Mouse (Mus musculus): Measurements from ENCODE around the gene Acnat1. TPM values are rescaled to one million over a fixed set of nuclear protein-coding genes. Genes with fewer than 3 reads are reported as not detected.

Gene Acnat1
- 0.11 TPM in 1 of 2 replicates, not detected in the other for polyA plus RNA-seq (2015; fragmentation: Nextera tagmentation; extraction: Ambion mirVana)

DNA sequence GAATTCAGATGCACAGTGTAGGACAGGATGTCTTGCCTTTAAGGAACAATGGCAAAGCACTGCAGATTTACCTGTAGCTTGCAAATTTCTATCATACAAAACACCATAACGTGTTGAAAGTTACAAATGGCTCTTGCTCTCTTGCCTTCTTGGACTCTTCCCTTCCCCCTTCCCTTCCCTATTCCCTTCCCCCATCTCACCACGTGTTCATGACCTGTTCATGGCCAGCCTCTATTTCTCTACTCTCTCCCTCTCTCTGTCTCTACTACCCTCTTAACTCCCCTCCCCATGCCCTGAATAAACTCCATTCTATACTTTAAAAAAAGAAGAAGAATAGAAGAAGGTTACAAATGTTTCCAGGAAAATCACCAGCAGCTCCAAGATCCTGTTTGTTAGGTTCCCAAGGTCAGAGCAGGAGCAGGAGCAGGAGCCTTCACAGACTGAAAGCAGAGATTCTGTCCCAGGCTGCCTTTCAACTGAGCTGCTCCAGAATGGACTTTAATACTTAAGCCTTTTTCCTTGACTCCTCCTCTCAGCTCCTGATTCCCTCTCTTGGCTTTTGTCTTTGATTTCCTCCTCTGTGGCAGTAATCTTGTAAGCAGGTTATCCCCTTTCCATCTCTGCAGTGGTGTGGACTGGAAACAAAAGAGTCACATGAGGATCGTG lies at the start of gene Acnat1:
TSS of gene Acnat1 (minus strand) at position 478 of the 666 bp plus-strand sequence.

DNA sequence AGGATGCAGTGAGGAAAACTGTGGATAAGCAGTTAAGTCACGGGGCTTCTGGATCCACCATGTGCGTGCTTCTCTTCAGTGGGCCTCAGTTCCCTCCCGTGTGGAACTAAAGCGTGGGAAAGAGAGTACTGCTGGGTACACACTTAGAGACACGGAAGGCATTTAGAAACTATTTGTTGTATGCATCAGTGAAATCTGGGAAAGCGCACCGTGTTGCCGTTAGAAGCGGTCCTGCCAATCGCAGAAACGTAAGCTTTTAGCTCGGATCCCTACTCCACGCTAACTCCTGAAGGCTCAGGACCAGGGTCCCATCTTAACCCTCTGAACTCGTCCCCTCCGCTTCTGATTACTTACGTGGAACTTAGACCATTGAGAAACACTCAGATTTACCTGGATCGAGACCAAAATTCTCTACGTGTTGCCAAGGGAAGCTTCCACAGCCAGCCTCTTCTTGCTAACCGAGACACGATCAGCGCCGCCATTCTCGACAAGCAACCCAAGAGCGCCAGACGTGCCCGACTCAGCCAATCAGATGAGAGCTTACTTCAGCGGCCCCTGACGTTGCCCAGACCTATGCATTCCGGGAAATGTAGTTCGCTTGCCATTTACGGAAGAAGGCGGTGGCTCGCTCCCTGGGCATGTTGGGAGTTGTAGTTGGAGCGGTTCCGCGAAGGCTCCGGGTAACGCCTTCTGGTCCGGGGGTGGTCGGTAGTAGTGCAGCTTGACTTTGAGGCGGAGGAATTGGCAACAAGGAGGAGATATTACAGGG lies 47.0 kb upstream of the Acnat1 start, which contains the start of the genes Mrpl50 and Zfp189:
TSS of gene Mrpl50 (minus strand) at position 522 of the 769 bp plus-strand sequence.
TSS of gene Zfp189 (plus strand) at position 605 of the 769 bp plus-strand sequence.

DNA sequence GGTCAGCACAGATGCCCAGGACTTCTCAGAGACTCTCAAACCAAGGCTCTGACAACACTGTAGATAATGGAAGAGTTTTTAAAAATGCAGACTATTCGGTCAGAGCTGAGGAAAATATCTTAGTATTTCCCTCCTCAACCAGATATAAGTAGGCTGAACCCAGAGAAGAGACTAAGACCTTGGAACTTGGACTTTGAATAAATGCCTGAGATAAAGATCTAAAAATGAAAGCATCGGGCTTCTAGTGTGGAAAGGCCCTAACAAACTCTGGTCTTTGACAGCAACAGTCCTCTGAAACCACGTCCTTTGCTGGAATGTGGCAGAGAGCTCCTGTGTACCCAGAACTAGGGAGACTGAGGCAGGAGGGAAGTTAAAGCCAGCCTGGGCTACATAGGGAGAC lies 32.7 kb upstream of the Acnat1 start, which contains the start of gene Baat:
TSS of gene Baat (minus strand) at position 172 of the 400 bp plus-strand sequence.

GRCm38 (mm10) chr4:49407957-49408356 lies 65.8 kb downstream of the Acnat1 start, which contains the start of gene Acnat2:
Gene Acnat2, minus strand, starts transcription at chr4:49408151.

Other genes starting within 250 kb of the Acnat1 start
- gene Acnat2, start 65.8 kb downstream of the Acnat1 start, polyA plus RNA-seq (2015; fragmentation: Nextera tagmentation; extraction: Ambion mirVana): 0.25 and 0.76 TPM in 2 replicates
- 0.23 and 0.43 TPM in 2 replicates for gene Baat, start 32.6 kb upstream of the Acnat1 start, polyA plus RNA-seq (2015; fragmentation: Nextera tagmentation; extraction: Ambion mirVana)
- gene Mrpl50, start 47.2 kb upstream of the Acnat1 start, polyA plus RNA-seq (2015; fragmentation: Nextera tagmentation; extraction: Ambion mirVana): 73.7 and 75.0 TPM in 2 replicates
- gene Zfp189, start 47.3 kb upstream of the Acnat1 start, polyA plus RNA-seq (2015; fragmentation: Nextera tagmentation; extraction: Ambion mirVana): 5.5 and 5.9 TPM in 2 replicates
- 70.7 and 104 TPM in 2 replicates for gene Aldob, start 75.6 kb upstream of the Acnat1 start, polyA plus RNA-seq (2015; fragmentation: Nextera tagmentation; extraction: Ambion mirVana)
- 17.5 and 22.1 TPM in 2 replicates for gene Tmem246, start 124.0 kb upstream of the Acnat1 start, polyA plus RNA-seq (2015; fragmentation: Nextera tagmentation; extraction: Ambion mirVana)
- gene Rnf20, start 158.1 kb upstream of the Acnat1 start, polyA plus RNA-seq (2015; fragmentation: Nextera tagmentation; extraction: Ambion mirVana): 20.1 and 20.3 TPM in 2 replicates
- gene Ppp3r2, start 208.1 kb upstream of the Acnat1 start, polyA plus RNA-seq (2015; fragmentation: Nextera tagmentation; extraction: Ambion mirVana): not detected in 2 replicates

Data from adrenal gland, postnatal 0 days (tissue).